Mouse (Mus musculus) stomach, postnatal 0 days (tissue): ENCODE results near the gene Milr1. TPM values are rescaled to one million over a fixed set of nuclear protein-coding genes. Genes with fewer than 3 reads are reported as not detected.
"Not testable (repeated sequence)": the region's sequence is repeated elsewhere in the genome, so short reads cannot be mapped to it uniquely, and the experiment has no call there.

Source experiments
- ATAC-seq: fragments of 200-750 bp; cut with Nextera tagmentation; 2 replicates; pipeline ENCODE4 v1.8.0; 2017; ENCODE audit not compliant: low FRiP score, low TSS enrichment
- DNase-seq: peaks from one replicate; pipeline ENCODE4 v3.0.0-alpha.2; 2016; ENCODE audit warnings: low spot score
- H3K27ac ChIP-seq: fragments of 300-500 bp; sonication (generic); replicated peaks from 2 replicates; pipeline ENCODE4 v1.5.1; 2014; ENCODE audit warnings: mild to moderate bottlenecking, control low read depth
- H3K27me3 ChIP-seq: fragments of 300-500 bp; sonication (generic); 2 replicates; pipeline ENCODE4 v1.6.1; 2014; ENCODE audit warnings: low read length; ENCODE audit not compliant: control insufficient read depth, insufficient read depth
- H3K36me3 ChIP-seq: fragments of 300-500 bp; sonication (generic); 2 replicates; pipeline ENCODE4 v1.6.1; 2014; ENCODE audit warnings: low read length, mixed read lengths; ENCODE audit not compliant: control insufficient read depth, insufficient read depth
- H3K4me1 ChIP-seq: fragments of 300-500 bp; sonication (generic); replicated peaks from 2 replicates; pipeline ENCODE4 v1.6.1; 2014; ENCODE audit warnings: antibody characterized with exemption; ENCODE audit not compliant: control insufficient read depth, insufficient read depth
- H3K4me2 ChIP-seq: fragments of 300-500 bp; sonication (generic); replicated peaks from 2 replicates; pipeline ENCODE4 v1.6.1; 2014; ENCODE audit warnings: low read depth, mild to moderate bottlenecking, control low read depth, moderate library complexity
- H3K4me3 ChIP-seq: fragments of 300-500 bp; sonication (generic); 2 replicates; pipeline ENCODE4 v1.5.1; 2014; ENCODE audit warnings: low read depth, low read length, control low read depth
- H3K9ac ChIP-seq: fragments of 300-500 bp; sonication (generic); 2 replicates; pipeline ENCODE4 v1.6.1; 2014; ENCODE audit warnings: mild to moderate bottlenecking, low read length, control low read depth, mixed read lengths
- H3K9me3 ChIP-seq: fragments of 300-500 bp; sonication (generic); 2 replicates; pipeline ENCODE4 v1.6.1; 2016; ENCODE audit warnings: low read length; ENCODE audit not compliant: control insufficient read depth
- CTCF ChIP-seq: IDR thresholded peaks from 2 replicates; pipeline ENCODE4 v1.5.1; 2016; ENCODE audit warnings: antibody characterized with exemption, low read depth, mild to moderate bottlenecking, moderate library complexity
- EP300 ChIP-seq: optimal IDR thresholded peaks from 2 replicates; pipeline ENCODE3; 2016; ENCODE audit warnings: antibody characterized with exemption
- WGBS: fragments of 180-500 bp; shearing (Covaris S2); extraction: QIAGEN DNeasy Blood & Tissue Kit; methylation state at CpG from one replicate; pipeline ENCODE4 v1.1.7; 2014; 5-methylcytosine and 5-hydroxymethylcytosine counted together
- polyA plus RNA-seq: library from polyadenylated mRNA; unstranded; fragments of >200 nt; fragmentation: Nextera tagmentation; extraction: Ambion mirVana; gene quantifications from 2 replicates; pipeline ENCODE4 v1.2.1, GENCODE M21; 2015

Gene Milr1
- polyA plus RNA-seq, 1 experiment from 2014 or later = 2.2 TPM

DNA sequence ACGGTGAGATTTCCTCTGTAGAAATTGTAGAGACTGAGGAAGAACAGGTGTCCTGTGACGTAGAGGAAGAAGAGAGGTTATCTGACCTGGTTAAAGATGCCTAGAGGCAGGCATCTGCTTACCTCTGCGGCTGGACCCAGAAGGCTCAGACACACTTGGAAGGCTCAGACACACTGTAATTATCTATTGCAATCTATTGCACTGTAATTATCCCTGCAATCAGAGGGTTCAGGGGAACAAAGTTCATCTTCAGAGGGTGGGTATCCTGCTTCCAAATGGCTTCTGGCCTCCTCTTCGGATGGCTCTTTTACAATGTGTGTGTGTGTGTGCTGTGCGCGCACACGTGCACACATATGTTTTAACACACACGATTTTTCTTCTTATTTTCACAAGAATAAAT, 30.6 kb upstream of the Milr1 start:
- H3K4me2 ChIP-seq = no peak overlapping the region
- TF ChIP-seq EP300 = no peak
- H3K27me3 ChIP-seq = no peaks in the 10 kb centered on the region
- ATAC-seq = no peak
- WGBS = 87% methylated on average over 8 of the region's 8 CpGs
- no peak overlapping the region for H3K4me3 ChIP-seq
- H3K27ac ChIP-seq = no peak overlapping the region
- no peaks in the 10 kb centered on the region for H3K9me3 ChIP-seq
- no peaks in the 10 kb centered on the region for H3K36me3 ChIP-seq
- no peak overlapping the region for H3K9ac ChIP-seq
- DNase-seq = no peak
- peaks cover 3% of the 10 kb centered on the region; the same call in 1 of the 2 replicates for H3K4me1 ChIP-seq

DNA sequence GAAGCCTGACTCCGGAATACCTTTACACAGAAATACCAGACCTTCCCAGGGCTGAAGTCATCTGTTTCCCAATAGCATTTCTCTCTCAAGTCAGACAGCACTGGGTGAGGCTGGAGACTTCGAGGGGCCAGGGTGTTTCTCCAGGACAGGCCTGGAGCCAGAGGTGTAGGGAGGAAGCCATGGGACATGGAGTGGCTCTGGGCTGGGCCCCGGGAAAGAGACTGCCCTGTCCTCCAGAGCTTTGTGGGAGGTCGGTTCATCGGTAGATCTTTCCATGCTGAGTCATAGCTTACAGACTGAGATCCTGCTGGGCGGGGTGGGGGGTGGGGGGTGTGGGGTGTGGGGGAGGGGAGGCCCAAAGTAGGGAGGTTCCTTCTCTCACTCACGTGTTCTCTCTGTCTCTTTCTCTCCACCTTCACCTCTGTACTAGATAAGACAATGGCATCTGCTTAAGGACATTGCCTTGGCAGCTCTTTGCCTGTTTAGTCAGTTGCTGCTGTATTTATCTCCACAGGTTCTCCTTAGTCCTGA, 28.1 kb upstream of the Milr1 start:
- WGBS = 7% methylated on average over 7 of the region's 7 CpGs
- no peak for TF ChIP-seq CTCF
- no peak for TF ChIP-seq EP300
- peak; percentile 58 for DNase-seq
- Histone ChIP-seq H3K27ac (peak overlapping the region; percentile 71), H3K4me3 (no peak overlapping the region), H3K4me2 (no peak overlapping the region), H3K27me3 (no peaks in the 10 kb centered on the region), H3K36me3 (no peaks in the 10 kb centered on the region), H3K9ac (no peak overlapping the region), H3K4me1 (peaks cover 3% of the 10 kb centered on the region; the same call in 1 of the 2 replicates), H3K9me3 (no peaks in the 10 kb centered on the region)
- ATAC-seq = peak; percentile 86

DNA sequence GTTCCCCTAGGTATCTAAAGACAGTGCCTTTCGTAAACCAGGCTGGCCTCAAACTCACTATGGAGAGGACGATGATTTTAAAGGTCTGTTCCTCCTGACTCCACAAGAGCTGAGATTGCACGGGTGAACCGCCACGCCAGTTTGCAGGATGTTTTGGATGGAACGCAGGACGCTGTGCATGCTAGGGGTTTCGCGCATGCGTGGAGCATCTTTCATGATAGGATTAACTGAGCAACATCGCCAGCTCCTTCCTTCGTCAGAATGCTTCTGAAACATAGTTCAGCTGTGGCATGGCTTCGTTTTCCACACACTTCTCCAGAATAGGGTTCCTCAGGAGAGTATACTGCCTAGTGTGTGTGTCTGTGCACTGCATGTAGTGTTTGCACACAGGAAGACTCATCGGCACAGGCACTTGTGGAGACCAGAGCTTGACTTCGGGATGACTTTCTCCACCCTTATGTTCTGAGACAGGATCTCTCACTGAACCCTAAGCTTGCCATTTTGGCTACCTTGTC, 27.4 kb upstream of the Milr1 start:
- H3K4me2 ChIP-seq = no peak overlapping the region
- 73% methylated on average over 15 of the region's 15 CpGs for WGBS

DNA sequence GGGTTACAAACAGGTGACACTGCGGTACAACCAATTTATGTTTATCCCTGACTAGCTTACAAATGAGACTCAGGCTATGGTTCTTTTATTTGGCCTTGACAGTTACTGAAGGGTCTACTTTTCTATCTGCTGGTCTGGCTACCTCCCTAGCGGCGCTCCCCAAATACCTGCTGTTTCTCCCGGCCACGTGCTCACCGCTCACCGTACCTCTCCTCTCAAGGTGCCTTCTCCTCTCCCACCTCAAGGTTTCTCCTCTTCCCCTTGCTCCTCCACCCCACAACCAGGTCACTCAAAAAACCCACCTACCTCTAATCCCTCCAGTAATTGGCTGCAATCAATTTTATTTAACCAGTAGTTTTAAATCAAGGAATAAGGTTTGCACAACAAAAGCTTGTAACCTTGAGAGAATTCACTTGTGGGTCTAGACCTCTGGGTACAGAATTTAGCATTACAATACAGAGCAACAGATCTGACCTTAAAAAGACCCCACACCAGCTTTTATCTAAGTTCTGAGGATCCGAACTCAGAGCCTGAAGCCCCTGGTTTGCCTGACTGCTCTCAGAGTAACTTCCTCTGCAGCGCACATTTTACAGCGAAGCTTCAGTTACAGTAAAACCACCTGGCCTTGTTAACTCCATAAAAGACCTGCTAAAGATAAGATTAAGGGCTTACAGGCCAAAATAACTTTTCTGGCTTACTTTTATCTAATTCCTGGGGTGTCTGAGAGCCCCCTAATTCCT, 26.7 kb upstream of the Milr1 start:
- WGBS = 91% methylated on average over 10 of the region's 10 CpGs
- no peak for ATAC-seq
- no peak overlapping the region for H3K27ac ChIP-seq

More for the DNA sequence above, 27.4 kb upstream of the Milr1 start:
- TF ChIP-seq EP300 (no peak), CTCF (no peak)
- Histone ChIP-seq H3K9ac (no peak overlapping the region), H3K36me3 (no peaks in the 10 kb centered on the region), H3K4me3 (no peak overlapping the region), H3K27ac (no peak overlapping the region), H3K9me3 (no peaks in the 10 kb centered on the region), H3K27me3 (no peaks in the 10 kb centered on the region), H3K4me1 (peaks cover 3% of the 10 kb centered on the region; the same call in 1 of the 2 replicates)
- ATAC-seq = no peak
- no peak for DNase-seq

DNA sequence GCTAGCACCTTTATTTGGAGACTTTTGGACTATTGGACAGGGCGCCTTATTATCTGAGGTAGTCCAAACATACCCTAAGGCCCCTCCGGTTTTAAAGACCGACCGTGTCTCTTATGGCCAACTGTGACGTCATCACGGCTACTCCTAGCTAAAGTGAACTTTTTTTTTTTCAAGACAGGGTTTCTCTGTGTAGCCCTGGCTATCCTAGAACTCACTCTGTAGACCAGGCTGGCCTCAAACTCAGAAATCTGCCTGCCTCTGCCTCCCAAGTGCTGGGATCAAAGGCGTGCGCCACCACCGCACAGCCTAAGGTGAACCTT, 26.1 kb upstream of the Milr1 start:
- H3K27me3 ChIP-seq = not testable (repeated sequence)

More for the DNA sequence above, 26.7 kb upstream of the Milr1 start:
- Histone ChIP-seq H3K4me2 (no peak overlapping the region), H3K9ac (no peak overlapping the region), H3K9me3 (no peaks in the 10 kb centered on the region), H3K27me3 (no peaks in the 10 kb centered on the region), H3K4me1 (peaks cover 3% of the 10 kb centered on the region; the same call in 1 of the 2 replicates), H3K4me3 (no peak overlapping the region), H3K36me3 (no peaks in the 10 kb centered on the region)
- DNase-seq = no peak
- TF ChIP-seq CTCF = no peak
- no peak for TF ChIP-seq EP300

DNA sequence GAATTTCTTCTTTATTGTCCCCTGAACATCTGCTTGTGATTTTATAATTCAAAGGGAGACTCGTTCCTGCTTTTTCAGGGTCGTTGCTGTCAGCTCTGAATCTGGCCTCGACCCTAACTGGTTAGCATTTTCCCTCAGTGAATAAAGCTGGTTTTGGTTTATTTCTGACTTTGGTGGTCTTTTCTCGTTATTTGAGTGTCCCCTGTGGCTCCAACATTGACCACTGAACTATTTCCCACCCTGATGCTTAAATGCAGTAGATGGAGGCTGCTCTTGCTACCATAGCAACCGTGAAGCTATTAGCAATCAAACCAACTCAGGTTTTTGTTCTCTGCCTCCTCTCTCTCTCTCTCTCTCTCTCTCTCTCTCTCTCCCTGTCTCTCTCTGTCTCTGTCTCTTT, 23.1 kb upstream of the Milr1 start:
- Histone ChIP-seq H3K4me2 (no peak overlapping the region), H3K36me3 (no peaks in the 10 kb centered on the region), H3K4me1 (no peaks in the 10 kb centered on the region), H3K27me3 (no peaks in the 10 kb centered on the region), H3K9ac (no peak overlapping the region), H3K4me3 (no peak overlapping the region), H3K9me3 (no peaks in the 10 kb centered on the region), H3K27ac (no peak overlapping the region)
- ATAC-seq (no peak), DNase-seq (no peak)
- TF ChIP-seq EP300 (no peak), CTCF (no peak)
- WGBS = 58% methylated on average over 5 of the region's 5 CpGs

More for the DNA sequence above, 26.1 kb upstream of the Milr1 start:
- H3K9me3 ChIP-seq, ATAC-seq, H3K4me3 ChIP-seq, H3K4me1 ChIP-seq, H3K27ac ChIP-seq, H3K36me3 ChIP-seq, DNase-seq, H3K4me2 ChIP-seq, H3K9ac ChIP-seq: not testable (repeated sequence)
- WGBS = 89% methylated on average over 9 of the region's 9 CpGs
